8 mouse cellular contexts compared by ENCODE assay signal in genomic region chr2:168691774-168692173, GRCm38 (mm10). TPM values are rescaled to one million over a fixed set of nuclear protein-coding genes. Genes with fewer than 3 reads are reported as not detected.
A peak's percentile ranks its signal among the peaks of the same experiment; 100 is the strongest.
DNase-seq lines count a peak whose midpoint lies in the region; ATAC-seq and TF ChIP-seq lines count a peak whose summit lies in the region.

No protein-coding gene starts in this region.

- TF ChIP-seq CTCF in testis, adult 2 months (IDR thresholded peaks at IDR 0.05; ENCODE audit: control insufficient read depth, insufficient read depth, insufficient replicate concordance, low read depth, low read length) = peak; percentile 57; the same call in 1 of the 2 replicates

- 51% methylated on average over 6 of the region's 6 CpGs for WGBS in heart, embryonic 11.5 days (ENCODE audit: insufficient replicate concordance)

- no peaks in the 10 kb centered on the region for H3K36me3 ChIP-seq in heart, embryonic 11.5 days (ENCODE audit: control insufficient read depth, insufficient read depth, low read length)
- H3K36me3 ChIP-seq in testis, adult 2 months (ENCODE audit: control insufficient read depth, insufficient read depth, low read length) = no peaks in the 10 kb centered on the region

- DNase-seq in heart, adult 18-20 months = peak; percentile 61 to 86
- DNase-seq in adipocyte (ENCODE audit: low spot score) = peak; percentile 74
- DNase-seq in cerebellum, postnatal 4 days (ENCODE audit: low spot score in 2 of 2) = peak; percentile 54 to 73
- peak; percentile 69 for DNase-seq in gastrocnemius, postnatal 10 days
- peak; percentile 83 to 84 for DNase-seq in kidney, postnatal 4 days

- H3K4me3 ChIP-seq in heart, embryonic 11.5 days (ENCODE audit: low read depth, low read length) = no peak overlapping the region
- H3K4me3 ChIP-seq in testis, adult 2 months (ENCODE audit: control insufficient read depth, low read depth, low read length) = no peak overlapping the region

- no peak overlapping the region for H3K9ac ChIP-seq in heart, embryonic 11.5 days (ENCODE audit: low read depth, low read length)

- no peak for ATAC-seq in heart, embryonic 11.5 days (replicated peaks; ENCODE audit: insufficient number of reproducible peaks, low FRiP score, low TSS enrichment)
- ATAC-seq in megakaryocyte-erythroid progenitor cell, adult 5-6 weeks (replicated peaks; ENCODE audit: low FRiP score, low TSS enrichment, poor library complexity, severe bottlenecking) = peak; percentile 82

- no peak overlapping the region for H3K27ac ChIP-seq in heart, embryonic 11.5 days (ENCODE audit: low read depth, low read length)
- H3K27ac ChIP-seq in testis, adult 2 months (ENCODE audit: control insufficient read depth, insufficient read depth, low read depth, low read length) = no peak overlapping the region

- no peak overlapping the region for H3K4me2 ChIP-seq in heart, embryonic 11.5 days

- TF ChIP-seq POLR2A in testis, adult 2 months (IDR thresholded peaks at IDR 0.05; ENCODE audit: control insufficient read depth, low read depth, low read length) = no peak

- H3K27me3 ChIP-seq in heart, embryonic 11.5 days (ENCODE audit: control insufficient read depth, insufficient read depth, low read length) = no peaks in the 10 kb centered on the region
- H3K27me3 ChIP-seq in testis, adult 2 months (ENCODE audit: control insufficient read depth, insufficient read depth, low read length) = no peaks in the 10 kb centered on the region

- H3K4me1 ChIP-seq in heart, embryonic 11.5 days (ENCODE audit: control insufficient read depth, insufficient read depth, low read length) = peaks cover 8% of the 10 kb centered on the region; the same call in 1 of the 2 replicates
- no peaks in the 10 kb centered on the region for H3K4me1 ChIP-seq in testis, adult 2 months (ENCODE audit: control insufficient read depth, insufficient read depth, low read length)

- 0 out of 2 replicates have a peak, but pooled peaks cover 3% of the 10 kb centered on the region for H3K9me3 ChIP-seq in heart, embryonic 11.5 days (replicated peaks; ENCODE audit: control insufficient read depth, low read length)

RNA-seq across cellular contexts. Expression of gene Atp9a, which starts 50.4 kb away (rescaled TPM):
- 10 to 100 TPM; 50.2 to 56.7 TPM for total RNA-seq in heart, adult 18-20 months (2021)
- polyA plus RNA-seq in heart, embryonic 11.5 days (2014; fragmentation: Nextera tagmentation; extraction: Ambion mirVana) = 7.5 and 9.4 TPM in 2 replicates
- total RNA-seq in gastrocnemius, postnatal 10 days (2021) = 10 to 100 TPM; 24.2 to 30.9 TPM
- total RNA-seq in megakaryocyte-erythroid progenitor cell, adult 5-6 weeks (2014; fragmentation: Nextera tagmentation) = 0.37 TPM in 1 of 2 replicates, not detected in the other
- 0.23 TPM in 1 of 2 replicates, not detected in the other for total RNA-seq in megakaryocyte-erythroid progenitor cell, adult 5-6 weeks (2017)
- polyA plus RNA-seq in testis, adult 2 months (2012; rRNA removed) = 63.7 and 75.0 TPM in 2 replicates

Comparison
In these comparisons a context has a peak if more than half of its experiments do, and no peak if none do; other contexts are left out.
1. RNA of gene Atp9a, which starts 50.4 kb away (total RNA-seq): 50.2 to 56.7 TPM in heart, adult 18-20 months and 24.2 to 30.9 TPM in gastrocnemius, postnatal 10 days; 0.23 to 0.37 TPM in megakaryocyte-erythroid progenitor cell, adult 5-6 weeks; every median in the first group is over 10 times any median in the second.
2. Peak in every context shown above with its lines, with median percentiles within 50 percentile points of each other: DNase-seq.